15 mouse cellular contexts compared by ENCODE assay signal in genomic region chr19:41684874-41685273, GRCm38 (mm10). TPM values are rescaled to one million over a fixed set of nuclear protein-coding genes. Genes with fewer than 3 reads are reported as not detected.
"Had no signal": no experiment of that assay in that cellular context is flagged by ENCODE, and none has a peak within 500 bp of the region (broad histone marks: within the 10 kb centered on the region; RNA-seq: fewer than 3 reads in every experiment).

No protein-coding gene starts in this region.

- H3K4me2 ChIP-seq: lung, embryonic 14.5 days; midbrain, embryonic 12.5 days; neural tube, embryonic 12.5 days had no signal

- H3K36me3 ChIP-seq: midbrain, embryonic 12.5 days; neural tube, embryonic 12.5 days had no signal

- H3K4me3 ChIP-seq: midbrain, embryonic 12.5 days; myocyte; neural tube, embryonic 12.5 days had no signal

- ATAC-seq: midbrain, embryonic 16.5 days had no signal

- DNase-seq: lung, adult 18-20 months; lung, embryonic 14.5 days; lung, postnatal 10 days; lung, postnatal 4 days; midbrain, embryonic 14.5 days; right cerebral cortex, postnatal 14 days; thymus, adult 18-20 months; thymus, postnatal 14 days; thymus, postnatal 36 days had no signal

- H3K9me3 ChIP-seq: midbrain, embryonic 12.5 days; neural tube, embryonic 12.5 days had no signal

- H3K9ac ChIP-seq: liver, embryonic 14.5 days; lung, embryonic 14.5 days; midbrain, embryonic 12.5 days; neural tube, embryonic 12.5 days had no signal

- H3K27me3 ChIP-seq: neural tube, embryonic 12.5 days had no signal

- H3K27ac ChIP-seq: liver, embryonic 14.5 days; midbrain, embryonic 12.5 days; neural tube, embryonic 12.5 days had no signal

RNA-seq across cellular contexts. Expression of gene Slit1, which starts 58.6 kb away (rescaled TPM):
- total RNA-seq: neutrophil, adult 5-6 weeks had no signal
